Mouse (Mus musculus): ENCODE measurements around the gene 1700001K19Rik. TPM values are rescaled to one million over a fixed set of nuclear protein-coding genes. Genes with fewer than 3 reads are reported as not detected.
A peak's percentile ranks its signal among the peaks of the same experiment; 100 is the strongest.
"Not testable (repeated sequence)": the region's sequence is repeated elsewhere in the genome, so short reads cannot be mapped to it uniquely, and the experiment has no call there.

Gene 1700001K19Rik
- polyA plus RNA-seq, 1 experiment from 2014 or later = not detected

GRCm38 (mm10) chr12:110698080-110698479 lies 15.7 kb upstream of the 1700001K19Rik start:
- H3K4me2 ChIP-seq (replicated peaks; ENCODE audit: low read depth, low read length) = no peak overlapping the region
- 75% methylated on average over 1 of the region's 1 CpGs for WGBS
- TF ChIP-seq CTCF (IDR thresholded peaks at IDR 0.05) = no peak
- TF ChIP-seq EP300 (IDR thresholded peaks at IDR 0.05) = no peak
- H3K9ac ChIP-seq (replicated peaks; ENCODE audit: low read depth) = no peak overlapping the region
- no peak for DNase-seq (ENCODE audit: low spot score)
- no peaks in the 10 kb centered on the region for H3K9me3 ChIP-seq (ENCODE audit: low read length)
- H3K4me1 ChIP-seq (ENCODE audit: insufficient read depth, low read depth, low read length) = peaks cover 3% of the 10 kb centered on the region; the same call in 1 of the 2 replicates
- no peak overlapping the region for H3K27ac ChIP-seq (ENCODE audit: low read length)
- ATAC-seq = no peak
- H3K36me3 ChIP-seq (ENCODE audit: insufficient read depth, low read length) = no peaks in the 10 kb centered on the region
- H3K27me3 ChIP-seq (replicated peaks; ENCODE audit: insufficient read depth, low read length) = no peaks in the 10 kb centered on the region
- H3K4me3 ChIP-seq (ENCODE audit: low read depth, low read length) = no peak overlapping the region

- no peak overlapping the region for H3K27ac ChIP-seq (ENCODE audit: low read length)
- no peaks in the 10 kb centered on the region for H3K9me3 ChIP-seq (ENCODE audit: low read length)
- DNase-seq (ENCODE audit: low spot score) (no peak), ATAC-seq (no peak)
- no peaks in the 10 kb centered on the region for H3K27me3 ChIP-seq (replicated peaks; ENCODE audit: insufficient read depth, low read length)
- peaks cover 3% of the 10 kb centered on the region; the same call in 1 of the 2 replicates for H3K4me1 ChIP-seq (ENCODE audit: insufficient read depth, low read depth, low read length)
- no peak overlapping the region for H3K4me3 ChIP-seq (ENCODE audit: low read depth, low read length)
- no peak overlapping the region for H3K4me2 ChIP-seq (replicated peaks; ENCODE audit: low read depth, low read length)
- TF ChIP-seq CTCF (IDR thresholded peaks at IDR 0.05) = no peak
- no peak for TF ChIP-seq EP300 (IDR thresholded peaks at IDR 0.05)
- 61% methylated on average over 5 of the region's 5 CpGs for WGBS
- no peak overlapping the region for H3K9ac ChIP-seq (replicated peaks; ENCODE audit: low read depth)
- 0 out of 2 replicates have a peak, but pooled peaks cover 4% of the 10 kb centered on the region for H3K36me3 ChIP-seq (ENCODE audit: insufficient read depth, low read length)
Observed at GRCm38 (mm10) chr12:110697457-110697856, 15.0 kb upstream of the 1700001K19Rik start.

DNA sequence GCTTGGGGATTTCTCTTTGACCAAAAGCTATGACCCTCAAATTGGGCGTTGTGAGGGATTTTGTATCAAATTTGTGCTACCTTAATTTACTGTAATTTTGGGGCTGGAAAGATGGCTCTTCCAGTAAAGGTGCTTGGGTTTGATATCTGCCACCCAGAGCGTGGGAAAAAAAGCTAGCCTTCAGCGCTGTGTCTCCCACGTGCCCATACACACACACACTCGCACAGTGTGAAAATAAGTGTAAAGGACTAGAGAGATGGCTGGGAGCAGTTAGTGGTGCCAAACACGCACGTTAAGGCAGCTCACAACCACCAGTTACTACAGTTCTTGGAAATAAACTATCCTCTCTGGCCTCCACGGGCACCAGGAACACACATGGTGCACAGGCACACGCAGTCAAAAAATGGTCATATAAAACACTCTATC lies 14.6 kb upstream of the 1700001K19Rik start:
- no peak for ATAC-seq
- TF ChIP-seq EP300 (IDR thresholded peaks at IDR 0.05) (no peak), CTCF (IDR thresholded peaks at IDR 0.05) (no peak)
- Histone ChIP-seq H3K27ac (ENCODE audit: low read length) (0 out of 2 replicates have a peak overlapping the region, but pooled peaks have one; percentile 58), H3K4me2 (replicated peaks; ENCODE audit: low read depth, low read length) (peak overlapping the region; percentile 82), H3K9ac (replicated peaks; ENCODE audit: low read depth) (peak overlapping the region; percentile 62; the same call in 1 of the 2 replicates), H3K27me3 (replicated peaks; ENCODE audit: insufficient read depth, low read length) (no peaks in the 10 kb centered on the region), H3K4me3 (ENCODE audit: low read depth, low read length) (peak overlapping the region; percentile 100), H3K4me1 (ENCODE audit: insufficient read depth, low read depth, low read length) (peaks cover 3% of the 10 kb centered on the region; the same call in 1 of the 2 replicates), H3K36me3 (ENCODE audit: insufficient read depth, low read length) (0 out of 2 replicates have a peak, but pooled peaks cover 4% of the 10 kb centered on the region), H3K9me3 (ENCODE audit: low read length) (no peaks in the 10 kb centered on the region)
- WGBS = 40% methylated on average over 9 of the region's 9 CpGs
- no peak for DNase-seq (ENCODE audit: low spot score)

- Histone ChIP-seq H3K9ac (replicated peaks; ENCODE audit: low read depth) (peak overlapping the region; percentile 95), H3K4me2 (replicated peaks; ENCODE audit: low read depth, low read length) (peak overlapping the region; percentile 82), H3K9me3 (ENCODE audit: low read length) (no peaks in the 10 kb centered on the region), H3K4me1 (ENCODE audit: insufficient read depth, low read depth, low read length) (peaks cover 3% of the 10 kb centered on the region; the same call in 1 of the 2 replicates), H3K36me3 (ENCODE audit: insufficient read depth, low read length) (peaks cover 9% of the 10 kb centered on the region; the same call in 1 of the 2 replicates), H3K4me3 (ENCODE audit: low read depth, low read length) (peak overlapping the region; percentile 100), H3K27me3 (replicated peaks; ENCODE audit: insufficient read depth, low read length) (no peaks in the 10 kb centered on the region), H3K27ac (ENCODE audit: low read length) (peak overlapping the region; percentile 92)
- TF ChIP-seq EP300 (IDR thresholded peaks at IDR 0.05) = no peak
- TF ChIP-seq CTCF (IDR thresholded peaks at IDR 0.05) = no peak
- DNase-seq (ENCODE audit: low spot score) (peak; percentile 98), ATAC-seq (peak; percentile 96)
- WGBS = 2% methylated on average over 64 of the region's 89 CpGs
Observed at GRCm38 (mm10) chr12:110696173-110696974, 14.0 kb upstream of the 1700001K19Rik start.

DNA sequence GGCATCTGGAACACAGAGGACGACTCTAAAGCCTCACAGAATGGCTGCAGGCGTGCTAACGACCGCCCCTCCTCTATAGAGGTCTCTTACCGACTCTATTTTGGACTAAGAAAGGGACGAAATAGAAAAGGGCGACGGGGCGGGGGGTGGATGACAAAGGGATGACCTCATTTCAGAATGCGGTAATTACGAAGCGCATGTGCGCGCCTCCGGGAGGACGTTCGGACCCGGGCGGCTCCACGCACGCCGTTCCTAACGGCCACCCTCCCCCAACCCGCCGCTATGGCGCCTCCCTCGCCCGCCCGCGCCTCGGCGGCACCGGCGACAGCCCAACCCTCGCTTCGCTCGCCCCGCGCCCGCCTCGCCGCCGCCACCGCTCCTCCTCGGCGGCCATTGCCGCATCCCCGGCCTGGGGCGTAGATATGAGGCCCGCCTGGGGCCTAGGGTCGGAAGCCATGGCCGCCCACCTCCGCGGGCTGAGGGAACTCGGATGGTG lies 13.3 kb upstream of the 1700001K19Rik start:
- H3K4me3 ChIP-seq (ENCODE audit: low read depth, low read length) = peak overlapping the region; percentile 100
- H3K4me2 ChIP-seq (replicated peaks; ENCODE audit: low read depth, low read length) = peak overlapping the region; percentile 82
- peaks cover 10% of the 10 kb centered on the region; the same call in 1 of the 2 replicates for H3K36me3 ChIP-seq (ENCODE audit: insufficient read depth, low read length)
- DNase-seq (ENCODE audit: low spot score) (peak; percentile 67), ATAC-seq (peak; percentile 47)
- peak overlapping the region; percentile 95 for H3K9ac ChIP-seq (replicated peaks; ENCODE audit: low read depth)
- no peaks in the 10 kb centered on the region for H3K9me3 ChIP-seq (ENCODE audit: low read length)
- H3K27ac ChIP-seq (ENCODE audit: low read length) = peak overlapping the region; percentile 92
- peaks cover 3% of the 10 kb centered on the region; the same call in 1 of the 2 replicates for H3K4me1 ChIP-seq (ENCODE audit: insufficient read depth, low read depth, low read length)
- TF ChIP-seq CTCF (IDR thresholded peaks at IDR 0.05) = no peak
- TF ChIP-seq EP300 (IDR thresholded peaks at IDR 0.05) = no peak
- H3K27me3 ChIP-seq (replicated peaks; ENCODE audit: insufficient read depth, low read length) = no peaks in the 10 kb centered on the region
- WGBS = 2% methylated on average over 30 of the region's 55 CpGs

GRCm38 (mm10) chr12:110693378-110693777 lies 11.0 kb upstream of the 1700001K19Rik start:
- not testable (repeated sequence) for H3K9me3 ChIP-seq (ENCODE audit: low read length); DNase-seq (ENCODE audit: low spot score); H3K4me3 ChIP-seq (ENCODE audit: low read depth, low read length); H3K27ac ChIP-seq (ENCODE audit: low read length); ATAC-seq; H3K9ac ChIP-seq (replicated peaks; ENCODE audit: low read depth); H3K4me1 ChIP-seq (ENCODE audit: insufficient read depth, low read depth, low read length); H3K27me3 ChIP-seq (replicated peaks; ENCODE audit: insufficient read depth, low read length); H3K4me2 ChIP-seq (replicated peaks; ENCODE audit: low read depth, low read length)
- H3K36me3 ChIP-seq (ENCODE audit: insufficient read depth, low read length) = peaks cover 16% of the 10 kb centered on the region; the same call in 1 of the 2 replicates
- 47% methylated on average over 5 of the region's 5 CpGs for whole genome bisulfite sequencing

All from lung, postnatal 0 days (tissue).